Mouse (Mus musculus): ENCODE data around the gene Cd180.
"Not testable (repeated sequence)": the region's sequence is repeated elsewhere in the genome, so short reads cannot be mapped to it uniquely, and the experiment has no call there.

The Cd180 gene

DNA sequence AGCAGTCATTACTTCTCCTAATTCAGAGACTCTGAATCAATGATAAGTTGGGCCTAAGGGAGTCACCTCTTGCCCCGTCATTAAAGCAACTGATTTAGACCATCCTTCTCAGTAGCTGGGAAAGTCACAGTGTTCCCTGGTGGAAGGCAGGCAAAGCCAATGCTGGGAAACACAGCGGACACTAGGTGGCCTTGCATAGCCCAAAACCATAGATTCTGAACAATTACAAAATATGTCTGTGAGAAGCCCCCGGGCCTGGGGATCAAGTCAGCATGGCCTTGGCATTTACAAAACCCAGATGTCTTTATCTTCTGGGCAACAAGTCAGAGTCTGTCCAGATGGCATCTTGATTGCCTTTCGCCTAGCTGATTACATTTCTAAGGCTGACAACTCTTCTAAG, 8.5 kb upstream of the Cd180 start:
- DNase-seq = no peak

GRCm38 (mm10) chr13:102688121-102688520, 5.2 kb upstream of the Cd180 start:
- DNase-seq = peak; percentile 27

DNA sequence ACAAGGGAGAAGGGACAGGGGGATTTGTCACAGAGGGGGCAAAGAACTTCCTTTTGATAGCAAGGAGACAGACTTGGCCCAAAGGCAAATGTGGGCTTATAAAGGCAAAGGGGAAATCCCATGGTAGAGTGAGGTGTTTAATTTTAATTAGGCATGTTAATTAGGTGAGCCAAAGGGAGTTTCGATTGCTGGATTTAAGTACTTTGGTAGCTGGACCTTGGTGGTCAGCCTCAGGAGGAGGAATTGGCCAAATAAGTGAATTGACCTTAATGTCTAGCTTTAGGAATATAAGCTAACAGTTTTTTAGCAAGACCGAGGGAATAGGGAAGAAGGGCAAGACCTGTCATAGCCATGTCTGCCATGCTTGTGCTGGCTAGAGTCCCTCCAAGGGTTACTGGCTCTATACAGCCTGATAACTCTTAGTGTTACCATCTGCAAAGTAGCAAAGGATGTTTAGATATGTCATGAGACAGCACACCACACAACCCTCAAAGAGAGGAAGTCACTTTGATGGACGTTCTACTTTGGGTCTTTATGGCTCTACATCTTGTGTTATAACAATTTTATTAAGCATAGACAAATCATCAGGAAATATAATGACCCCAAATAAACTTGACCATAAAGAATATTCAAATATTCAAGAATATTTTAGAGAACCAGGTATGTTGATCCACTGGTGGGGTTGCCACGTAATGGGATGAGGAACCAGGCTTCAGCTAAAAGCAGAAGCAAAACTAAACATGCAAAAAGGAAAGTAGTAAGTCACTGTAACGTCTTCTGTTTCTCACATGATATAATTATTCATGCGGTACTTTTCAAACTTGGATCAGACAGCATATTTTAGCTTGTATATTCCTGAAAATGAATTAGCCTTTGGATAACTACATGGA, 3.9 kb upstream of the Cd180 start:
- DNase-seq = no peak

DNA sequence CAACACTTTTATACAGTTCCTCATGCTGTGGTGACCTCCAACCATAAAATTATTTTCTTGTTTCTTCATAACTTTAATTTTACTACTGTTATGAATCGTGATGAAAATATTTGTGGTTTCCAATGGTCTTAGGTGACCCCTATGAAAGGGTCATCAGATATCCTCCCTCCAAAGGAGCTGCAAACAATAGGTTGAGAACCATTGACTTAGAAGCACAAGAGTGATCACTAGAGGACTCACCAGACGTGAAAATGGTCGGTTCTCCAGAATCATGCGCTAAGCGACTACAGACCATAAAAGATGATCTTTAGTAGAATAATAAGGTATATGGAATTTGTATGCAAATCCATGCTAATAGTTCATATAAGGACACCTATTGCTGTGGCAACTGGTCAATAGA, 3.2 kb upstream of the Cd180 start:
- no peak for DNase-seq

- DNase-seq = no peak
These were observed 1.8 kb upstream of the Cd180 start for GRCm38 (mm10) chr13:102691408-102692150.

DNA sequence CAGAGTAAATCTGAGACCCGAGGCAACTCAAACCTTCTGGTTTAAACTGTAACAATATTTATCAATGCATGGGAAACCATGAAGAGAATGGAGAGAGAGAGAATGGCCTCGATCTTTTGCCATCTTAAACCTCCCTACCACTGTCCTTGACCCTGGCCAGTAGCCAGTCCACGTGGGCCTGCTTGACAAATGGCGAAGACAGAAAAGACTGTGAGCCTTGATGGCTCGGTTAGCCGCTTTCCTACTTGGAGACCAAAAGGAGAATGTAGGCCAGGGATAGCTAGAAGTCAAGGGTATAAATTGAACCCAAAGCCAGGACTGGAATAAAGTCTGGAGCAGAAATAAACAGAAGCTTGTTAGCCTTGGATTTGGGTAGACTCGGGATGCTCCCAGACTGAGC, 796 bp downstream of the Cd180 start:
- DNase-seq = no peak

- DNase-seq = no peak
These were observed 2.0 kb downstream of the Cd180 start for GRCm38 (mm10) chr13:102695121-102695905.

- DNase-seq = no peak
These were observed 5.0 kb downstream of the Cd180 start for GRCm38 (mm10) chr13:102698335-102698734.

GRCm38 (mm10) chr13:102698751-102699323, 5.5 kb downstream of the Cd180 start:
- peak; percentile 84 for DNase-seq

GRCm38 (mm10) chr13:102700176-102700575, 6.8 kb downstream of the Cd180 start:
- peak; percentile 23 for DNase-seq

- no peak for DNase-seq
These were observed 7.4 kb downstream of the Cd180 start for GRCm38 (mm10) chr13:102700744-102701143.

DNA sequence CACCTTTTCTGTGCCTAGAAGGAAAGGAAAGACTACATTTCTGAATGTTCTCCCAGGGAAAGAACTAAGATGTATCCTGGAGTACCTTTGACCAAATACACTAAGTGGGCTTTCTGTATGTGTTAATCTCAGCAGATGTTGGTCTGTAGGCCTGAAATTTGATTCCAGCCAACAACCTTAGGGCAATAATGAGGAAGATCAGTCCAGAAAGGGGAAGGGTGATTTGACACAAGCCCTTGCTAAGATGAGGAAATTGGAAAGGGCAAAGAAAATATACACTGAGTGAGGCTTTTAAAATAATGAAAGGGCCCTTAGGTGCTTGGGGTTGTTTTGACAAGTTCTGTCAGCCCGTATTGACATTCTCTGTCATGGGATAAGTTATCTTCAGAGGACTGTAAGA, 23.6 kb downstream of the Cd180 start:
- DNase-seq = no peak

GRCm38 (mm10) chr13:102725416-102725815, 32.1 kb downstream of the Cd180 start:
- no peak for DNase-seq

DNA sequence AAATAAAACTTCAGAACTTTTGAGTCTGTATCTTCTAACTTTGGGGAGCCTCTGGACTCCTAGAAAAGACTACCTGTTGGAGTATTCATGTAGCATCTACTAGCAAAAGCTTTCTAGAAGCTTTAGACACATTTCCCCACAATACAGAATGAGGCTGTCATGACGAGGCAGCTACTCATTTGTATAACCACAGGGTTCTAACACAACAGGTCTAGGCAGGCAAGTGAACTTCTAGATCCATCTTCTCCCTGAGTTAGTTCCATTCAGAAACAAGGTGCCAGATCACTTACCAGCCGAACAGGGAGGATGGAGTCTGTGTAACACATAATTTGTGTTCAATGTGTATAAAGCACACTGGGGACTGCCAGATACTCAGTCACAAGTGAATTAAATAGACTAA, 32.5 kb downstream of the Cd180 start:
- DNase-seq = no peak

- DNase-seq = no peak
These were observed 33.5 kb downstream of the Cd180 start for GRCm38 (mm10) chr13:102726876-102727275.

GRCm38 (mm10) chr13:102728035-102728434, 34.7 kb downstream of the Cd180 start:
- no peak for DNase-seq

DNA sequence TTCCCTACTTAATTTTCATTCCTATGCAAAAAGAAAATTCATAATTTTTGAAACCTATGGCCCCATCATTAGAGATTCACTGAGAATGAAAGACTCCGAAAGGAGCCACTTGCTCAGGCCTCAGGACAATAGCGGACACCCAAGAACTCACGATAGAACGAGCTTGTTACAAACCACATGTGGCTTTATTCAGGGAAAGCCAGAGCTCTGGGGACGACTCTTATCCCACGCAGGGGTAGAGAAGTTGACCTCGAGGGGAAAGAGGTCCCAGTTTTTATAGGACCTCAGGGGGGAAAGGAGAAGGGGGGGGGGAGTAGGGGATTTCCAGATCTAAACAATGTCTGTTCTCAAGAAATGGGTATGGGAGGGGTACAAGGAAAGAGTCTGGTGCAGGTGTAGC, 35.6 kb downstream of the Cd180 start:
- not testable (repeated sequence) for DNase-seq

DNA sequence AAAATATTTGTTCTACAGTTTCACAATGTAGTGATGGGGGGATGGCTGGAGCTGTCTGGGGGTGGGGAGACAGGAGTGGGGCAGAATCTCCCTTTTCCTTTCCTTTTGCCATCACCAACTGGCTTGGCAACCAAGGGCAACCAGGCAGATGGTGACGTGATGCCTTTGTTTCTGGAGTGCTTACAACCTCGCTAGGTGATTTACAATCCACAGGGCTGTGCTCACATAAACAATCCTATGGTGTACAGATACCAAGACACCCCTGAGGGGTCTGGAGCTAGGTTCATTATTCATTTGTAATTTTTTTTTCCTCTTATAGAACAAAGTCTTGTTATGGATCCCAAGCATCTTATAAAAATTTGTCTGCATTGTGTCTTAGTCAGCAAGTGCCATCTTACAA, 39.7 kb downstream of the Cd180 start:
- DNase-seq = no peak

DNA sequence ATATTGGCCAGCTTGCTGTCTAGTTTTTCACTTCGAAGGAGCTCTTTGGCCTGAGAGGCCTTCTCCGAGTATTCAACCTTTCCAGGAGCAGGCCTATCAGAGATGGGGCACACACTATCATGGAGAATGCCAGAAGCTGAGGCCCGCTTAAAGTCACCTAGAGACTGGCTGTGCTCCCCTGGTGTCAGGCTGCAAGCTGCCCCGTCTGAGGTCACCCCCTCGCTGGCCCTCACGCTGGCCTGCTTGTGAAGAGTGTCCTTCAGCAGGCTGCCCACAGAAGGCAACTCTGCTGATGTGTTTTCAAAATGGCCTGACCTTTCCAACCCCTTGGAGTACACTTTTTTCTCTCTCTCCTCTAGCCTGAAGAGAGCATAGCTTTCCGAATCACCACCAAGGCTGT, 44.5 kb downstream of the Cd180 start:
- DNase-seq = no peak

GRCm38 (mm10) chr13:102739720-102740535, 46.6 kb downstream of the Cd180 start:
- DNase-seq = no peak

DNA sequence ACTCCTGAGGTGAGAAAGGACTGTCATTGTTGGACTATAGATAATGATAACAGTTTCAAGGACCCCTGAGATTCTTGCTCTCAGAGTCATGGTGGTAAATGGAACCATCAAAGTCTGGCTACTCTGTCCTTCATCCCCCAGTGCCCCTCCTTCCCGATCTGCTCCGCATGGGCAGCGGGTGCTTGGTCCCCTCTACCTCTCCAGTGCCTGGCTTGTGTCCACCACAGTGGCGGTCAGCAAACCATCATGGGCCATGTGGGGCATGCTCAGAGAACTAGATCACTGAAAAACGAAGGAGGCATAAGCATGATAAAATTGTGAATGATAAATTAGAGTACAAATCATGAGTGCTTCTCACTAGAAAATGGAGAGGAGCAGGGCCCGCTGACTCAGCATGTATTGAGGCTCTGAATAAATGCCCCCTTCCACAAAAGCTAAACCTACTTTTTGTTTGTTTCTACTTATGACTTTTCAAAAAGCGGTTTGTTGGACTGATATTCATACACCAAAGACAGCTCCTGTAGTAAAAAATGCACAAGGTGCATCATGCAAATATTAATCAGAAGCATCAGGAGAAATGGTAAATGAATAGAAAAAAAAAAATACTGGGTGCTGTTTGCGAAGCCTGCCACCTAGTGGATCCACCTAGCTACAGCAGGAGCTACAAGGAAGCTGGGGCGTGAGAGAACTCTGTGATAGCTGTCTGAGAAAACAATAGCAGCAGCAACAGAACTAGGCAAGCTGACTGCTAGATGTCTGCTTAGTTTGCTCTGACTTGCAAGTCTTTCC, 51.3 kb downstream of the Cd180 start:
- peak; percentile 75 for DNase-seq
